In the genomic region with DNA sequence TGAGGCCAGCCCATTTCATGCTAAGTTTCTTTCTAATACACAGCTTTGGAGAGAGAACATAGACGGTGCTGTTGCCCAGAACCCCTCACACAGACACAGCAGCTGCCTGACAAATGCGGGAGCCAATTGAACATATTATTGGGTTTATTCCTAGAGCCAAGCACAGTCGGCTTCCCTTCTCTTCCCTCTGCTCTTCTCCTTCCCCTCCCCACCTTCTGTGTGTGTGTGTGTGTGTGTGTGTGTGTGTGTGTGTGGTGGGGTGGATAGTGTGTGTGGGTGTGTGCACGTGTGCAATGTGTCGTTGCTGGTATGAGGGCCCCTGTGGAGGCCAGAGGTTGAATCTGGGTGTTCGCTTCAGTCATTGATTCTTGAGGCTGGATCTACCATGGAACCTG, we compare ENCODE assay signal across 13 mouse cellular contexts.
DNase-seq lines count a peak whose midpoint lies in the region; ATAC-seq and TF ChIP-seq lines count a peak whose summit lies in the region.
"Had no signal": no experiment of that assay in that cellular context is flagged by ENCODE, and none has a peak within 500 bp of the region (broad histone marks: within the 10 kb centered on the region; RNA-seq: fewer than 3 reads in every experiment).

No protein-coding gene starts in this region.

- no peaks in the 10 kb centered on the region for H3K4me1 ChIP-seq in midbrain, embryonic 11.5 days (ENCODE audit: control insufficient read depth, insufficient read depth, low read length)
- peaks cover 28% of the 10 kb centered on the region for H3K4me1 ChIP-seq in midbrain, embryonic 13.5 days (replicated peaks)
- H3K4me1 ChIP-seq in neural tube, embryonic 15.5 days = peaks cover 29% of the 10 kb centered on the region

- no peaks in the 10 kb centered on the region for H3K27me3 ChIP-seq in midbrain, embryonic 11.5 days (ENCODE audit: control insufficient read depth, insufficient read depth, low read length)
- H3K27me3 ChIP-seq in midbrain, embryonic 13.5 days = no peaks in the 10 kb centered on the region
- no peaks in the 10 kb centered on the region for H3K27me3 ChIP-seq in neural tube, embryonic 15.5 days (replicated peaks)
- H3K27me3 ChIP-seq: limb, embryonic 13.5 days had no signal

- H3K9ac ChIP-seq in midbrain, embryonic 11.5 days (ENCODE audit: low read length) = no peak overlapping the region
- no peak overlapping the region for H3K9ac ChIP-seq in midbrain, embryonic 13.5 days (replicated peaks)
- H3K9ac ChIP-seq in neural tube, embryonic 15.5 days (replicated peaks) = no peak overlapping the region
- H3K9ac ChIP-seq: limb, embryonic 13.5 days had no signal

- ATAC-seq in frontal cortex, adult (ENCODE audit: low TSS enrichment) = 0 out of 2 replicates have a peak, but pooled peaks have one; percentile 14
- no peak for ATAC-seq in midbrain, embryonic 11.5 days (ENCODE audit: low FRiP score)
- ATAC-seq in midbrain, embryonic 13.5 days = no peak
- peak; percentile 29; the same call in 1 of the 2 replicates for ATAC-seq in neural tube, embryonic 15.5 days (ENCODE audit: low FRiP score)

- no peaks in the 10 kb centered on the region for H3K36me3 ChIP-seq in midbrain, embryonic 11.5 days (ENCODE audit: control insufficient read depth, insufficient read depth, low read length)
- H3K36me3 ChIP-seq in midbrain, embryonic 13.5 days = no peaks in the 10 kb centered on the region
- H3K36me3 ChIP-seq in neural tube, embryonic 15.5 days = no peaks in the 10 kb centered on the region
- H3K36me3 ChIP-seq: limb, embryonic 13.5 days had no signal

- no peak overlapping the region for H3K27ac ChIP-seq in midbrain, embryonic 11.5 days (ENCODE audit: low read depth, low read length)
- H3K27ac ChIP-seq in midbrain, embryonic 13.5 days = no peak overlapping the region
- peak overlapping the region; percentile 21; the same call in 1 of the 2 replicates for H3K27ac ChIP-seq in layer of hippocampus, adult 2 months
- H3K27ac ChIP-seq in neural tube, embryonic 15.5 days (replicated peaks) = no peak overlapping the region
- H3K27ac ChIP-seq: limb, embryonic 13.5 days had no signal

- H3K4me2 ChIP-seq in midbrain, embryonic 11.5 days = no peak overlapping the region
- no peak overlapping the region for H3K4me2 ChIP-seq in midbrain, embryonic 13.5 days (replicated peaks)
- no peak overlapping the region for H3K4me2 ChIP-seq in neural tube, embryonic 15.5 days

- TF ChIP-seq CTCF in layer of hippocampus, adult 2 months (conservative IDR thresholded peaks at IDR 0.05) = no peak

- WGBS in midbrain, embryonic 11.5 days = 92% methylated on average over 6 of the region's 6 CpGs
- WGBS in midbrain, embryonic 13.5 days = 80% methylated on average over 6 of the region's 6 CpGs
- WGBS in neural tube, embryonic 15.5 days = 73% methylated on average over 6 of the region's 6 CpGs

- H3K9me3 ChIP-seq in midbrain, embryonic 11.5 days (ENCODE audit: control insufficient read depth, low read length) = no peaks in the 10 kb centered on the region
- no peaks in the 10 kb centered on the region for H3K9me3 ChIP-seq in midbrain, embryonic 13.5 days
- H3K9me3 ChIP-seq in neural tube, embryonic 15.5 days (replicated peaks) = no peaks in the 10 kb centered on the region
- H3K9me3 ChIP-seq: limb, embryonic 13.5 days had no signal

- no peak overlapping the region for H3K4me3 ChIP-seq in midbrain, embryonic 11.5 days (ENCODE audit: low read depth, low read length)
- H3K4me3 ChIP-seq in midbrain, embryonic 13.5 days (replicated peaks) = no peak overlapping the region
- no peak overlapping the region for H3K4me3 ChIP-seq in layer of hippocampus, adult 2 months
- no peak overlapping the region for H3K4me3 ChIP-seq in neural tube, embryonic 15.5 days (replicated peaks)
- H3K4me3 ChIP-seq: limb, embryonic 13.5 days had no signal

- DNase-seq in frontal cortex, postnatal 36 days (ENCODE audit: low spot score in 2 of 2) = no peak
- DNase-seq in midbrain, embryonic 11.5 days (ENCODE audit: low spot score, missing footprints) = peak; percentile 54
- DNase-seq in layer of hippocampus, adult 2 months (ENCODE audit: low spot score in 2 of 2) = peak; percentile 50 to 55
- no peak for DNase-seq in gastrocnemius, adult 8-10 months (ENCODE audit: low spot score in 2 of 2)
- DNase-seq: adrenal gland, postnatal 14 days; heart, adult 18-20 months; lung, adult 18-20 months; lung, postnatal 4 days; right cerebral cortex, adult 18-20 months had no signal

Comparison
In these comparisons a context has a peak if more than half of its experiments do, and no peak if none do; other contexts are left out.
1. ATAC-seq: peak in frontal cortex, adult (single experiment) and neural tube, embryonic 15.5 days (single experiment); none in midbrain, embryonic 11.5 days (single experiment) and midbrain, embryonic 13.5 days (single experiment).
2. DNase-seq: peak in midbrain, embryonic 11.5 days (single experiment) and layer of hippocampus, adult 2 months (2 of 2); none in frontal cortex, postnatal 36 days (0 of 2) and gastrocnemius, adult 8-10 months (0 of 2).